Mouse (Mus musculus): ENCODE measurements around the gene Evc.

DNA sequence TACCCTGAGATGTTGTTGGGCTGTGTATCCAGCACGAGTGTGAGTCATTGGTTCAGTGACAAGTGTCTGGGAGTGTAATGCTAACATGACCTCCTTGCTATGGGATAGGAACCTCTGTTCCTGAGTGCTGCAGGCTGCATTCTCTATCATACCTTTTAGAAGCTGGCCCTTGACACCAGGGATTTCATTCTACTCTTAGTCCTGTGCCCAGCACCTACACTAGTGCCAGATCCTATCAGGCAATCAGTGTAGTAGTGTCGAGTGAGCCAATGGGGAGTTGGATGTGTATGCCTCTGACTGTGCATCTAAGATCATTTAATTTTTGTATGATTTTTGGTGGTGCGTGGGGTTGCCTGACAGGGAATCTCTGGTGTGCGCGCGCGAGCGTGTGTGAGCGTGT, 95.5 kb downstream of the Evc start:
- TF ChIP-seq POLR2A (IDR thresholded peaks at IDR 0.05; ENCODE audit: insufficient read length, low read depth) (no peak), POLR2AphosphoS2 (IDR thresholded peaks at IDR 0.05; ENCODE audit: insufficient read length, low read depth) (no peak), USF1 (IDR thresholded peaks at IDR 0.05; ENCODE audit: low read depth) (no peak), MYOD1 (IDR thresholded peaks at IDR 0.05; ENCODE audit: control insufficient read depth in 1 of 3, insufficient read length in 2 of 3, low read depth in 2 of 3) (no peak), TCF12 (IDR thresholded peaks at IDR 0.05; ENCODE audit: insufficient read depth, poor library complexity, severe bottlenecking) (no peak), MYOG (IDR thresholded peaks at IDR 0.05; ENCODE audit: control insufficient read depth in 1 of 3, insufficient read depth in 1 of 3, insufficient read length in 2 of 3, low read depth in 2 of 3) (no peak), CEBPB (IDR thresholded peaks at IDR 0.05; ENCODE audit: insufficient read depth, poor library complexity, severe bottlenecking) (no peak), MAX (IDR thresholded peaks at IDR 0.05; ENCODE audit: low read depth) (no peak), E2F4 (IDR thresholded peaks at IDR 0.05; ENCODE audit: insufficient read depth) (no peak), TCF3 (IDR thresholded peaks at IDR 0.05; ENCODE audit: insufficient read length, low read depth) (no peak), REST (IDR thresholded peaks at IDR 0.05; ENCODE audit: insufficient read depth, insufficient read length) (no peak)
